Mouse (Mus musculus): Measurements from ENCODE around the gene Pde7b.
"Not testable (repeated sequence)": the region's sequence is repeated elsewhere in the genome, so short reads cannot be mapped to it uniquely, and the experiment has no call there.

Gene Pde7b

GRCm38 (mm10) chr10:20548833-20549710, 175.8 kb downstream of the Pde7b start:
- peak; percentile 10 for DNase-seq (ENCODE audit: low spot score)

DNA sequence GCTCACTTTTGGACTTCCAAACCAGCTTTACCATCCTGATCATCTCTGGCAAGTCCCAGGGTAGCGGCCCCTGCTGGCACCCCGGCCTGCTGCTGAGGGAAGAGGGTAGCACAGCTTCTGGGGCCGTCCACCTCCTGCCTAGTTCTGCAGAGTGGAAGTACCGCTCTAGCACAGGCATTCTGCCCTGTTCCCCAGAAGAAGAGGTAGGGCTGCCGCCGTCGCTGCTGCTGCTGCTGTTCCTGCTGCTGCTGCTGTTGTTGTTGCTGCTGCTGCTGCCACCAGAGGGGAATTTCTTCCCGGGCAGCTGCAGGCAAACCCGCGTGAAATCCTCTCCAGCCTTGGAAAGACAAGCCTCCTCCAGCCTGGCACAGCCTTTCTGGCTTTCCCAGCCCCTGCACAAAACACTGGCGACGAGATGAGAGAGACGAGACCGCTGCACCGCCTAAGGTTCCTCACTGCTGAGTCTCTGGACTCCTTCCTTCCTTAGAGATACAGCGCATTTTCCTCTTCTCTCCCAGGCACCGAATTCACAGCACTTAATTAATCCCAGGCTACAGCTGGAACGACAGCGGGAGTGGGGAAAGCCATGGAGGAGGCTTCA, 176.8 kb downstream of the Pde7b start:
- DNase-seq (ENCODE audit: low spot score), result peak; percentile 22

- no peak for DNase-seq (ENCODE audit: low spot score)
Observed at GRCm38 (mm10) chr10:20543121-20543520, 181.8 kb downstream of the Pde7b start.

DNA sequence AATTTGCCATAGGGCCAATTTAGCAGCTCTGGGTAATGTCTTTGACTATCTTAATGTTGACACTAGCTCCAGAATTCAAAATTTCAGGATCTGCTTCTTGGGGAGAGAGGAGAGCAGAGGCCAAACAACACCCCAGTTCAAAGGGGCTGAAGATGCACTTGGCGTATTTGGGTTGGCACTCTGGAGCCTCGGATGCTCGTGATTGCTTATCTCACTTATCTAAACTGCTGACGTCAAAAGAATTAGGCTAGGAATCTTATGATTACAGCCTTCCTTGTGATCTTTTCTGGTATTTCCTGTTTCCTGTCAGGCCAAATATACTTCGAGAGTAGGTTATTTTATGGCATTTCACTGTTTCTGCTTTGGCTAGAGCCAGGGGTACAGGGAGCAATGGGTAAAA, 191.1 kb downstream of the Pde7b start:
- no peak for DNase-seq (ENCODE audit: low spot score)

DNA sequence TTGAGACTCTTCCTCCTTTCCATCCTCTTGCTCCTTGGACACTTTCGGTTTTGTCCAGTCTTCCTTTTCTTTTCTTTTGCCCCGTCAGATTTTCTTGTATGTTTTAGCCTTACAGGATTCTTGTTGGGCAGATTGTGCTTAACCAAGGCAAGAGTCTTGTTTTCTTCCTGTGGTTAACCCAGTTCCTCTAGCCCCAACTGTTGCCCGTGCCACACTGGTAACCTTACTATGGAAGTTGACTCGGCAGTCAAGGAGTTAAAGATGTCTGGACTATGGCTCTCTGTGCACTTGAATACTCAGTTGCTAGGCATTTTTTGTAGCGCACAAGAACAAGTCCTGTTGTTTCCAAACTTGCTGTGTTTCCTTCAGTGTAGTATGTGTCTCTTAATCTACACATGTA, 193.0 kb downstream of the Pde7b start:
- DNase-seq (ENCODE audit: low spot score), result no peak

DNA sequence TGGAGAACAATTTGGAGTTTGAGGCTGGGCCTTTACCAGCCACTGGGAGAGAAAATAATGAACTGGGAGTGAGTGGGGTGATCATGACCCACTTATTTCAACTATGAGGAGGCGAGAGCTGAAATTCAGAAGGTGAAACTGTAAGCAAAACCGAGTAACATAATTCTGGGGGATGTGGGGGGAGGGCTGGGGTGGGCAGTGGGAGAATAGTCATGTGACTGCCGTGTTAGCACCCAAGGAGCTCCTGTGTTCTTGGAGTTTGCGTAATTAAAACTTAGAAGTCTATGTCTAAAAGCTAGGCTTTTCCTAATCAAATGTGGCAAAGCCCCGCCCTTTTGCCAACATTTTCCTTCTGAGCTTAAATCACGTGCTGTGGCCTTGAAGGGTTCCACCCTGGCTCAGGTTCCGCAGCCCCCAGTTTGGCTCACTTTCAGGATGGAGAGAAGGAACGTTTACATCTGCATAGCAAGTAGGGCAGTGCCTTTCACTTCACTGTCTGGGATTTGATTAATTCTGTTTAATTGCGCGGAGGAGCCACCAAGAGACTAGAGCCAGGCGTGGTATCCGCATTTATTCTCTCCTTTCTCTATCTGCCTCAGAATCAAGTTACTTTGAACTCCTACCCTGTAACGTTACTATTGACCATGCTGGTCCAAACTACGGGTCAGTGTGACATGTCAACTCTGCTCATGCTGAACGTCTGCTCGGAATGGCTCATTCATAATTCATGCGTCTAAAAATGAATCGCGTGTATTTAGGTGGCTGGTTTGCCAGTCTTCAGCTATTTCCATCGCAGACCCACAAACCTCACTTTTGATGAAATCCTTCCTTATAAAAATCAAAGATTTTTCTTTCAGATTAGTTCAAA, 196.1 kb downstream of the Pde7b start:
- peak; percentile 24 for DNase-seq (ENCODE audit: low spot score)

DNA sequence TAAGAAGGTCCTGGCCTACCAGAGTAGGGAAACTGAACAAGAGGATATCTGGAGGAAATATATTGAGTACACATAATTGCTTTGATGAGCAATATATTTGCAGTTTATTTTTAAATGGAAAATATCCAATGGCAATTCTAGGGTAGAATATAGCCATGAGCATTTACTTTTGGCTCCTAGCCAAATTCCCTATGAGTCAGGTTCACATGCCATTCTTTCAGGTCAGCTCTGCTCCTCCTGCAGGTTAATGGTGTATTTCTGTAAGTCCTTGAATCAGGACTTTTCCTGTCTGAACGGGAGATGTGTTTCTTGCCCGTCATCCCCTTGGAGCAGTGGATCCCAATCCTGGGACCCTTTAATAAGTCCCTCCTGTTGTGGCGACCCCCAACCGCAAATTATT, 197.1 kb downstream of the Pde7b start:
- no peak for DNase-seq (ENCODE audit: low spot score)

DNA sequence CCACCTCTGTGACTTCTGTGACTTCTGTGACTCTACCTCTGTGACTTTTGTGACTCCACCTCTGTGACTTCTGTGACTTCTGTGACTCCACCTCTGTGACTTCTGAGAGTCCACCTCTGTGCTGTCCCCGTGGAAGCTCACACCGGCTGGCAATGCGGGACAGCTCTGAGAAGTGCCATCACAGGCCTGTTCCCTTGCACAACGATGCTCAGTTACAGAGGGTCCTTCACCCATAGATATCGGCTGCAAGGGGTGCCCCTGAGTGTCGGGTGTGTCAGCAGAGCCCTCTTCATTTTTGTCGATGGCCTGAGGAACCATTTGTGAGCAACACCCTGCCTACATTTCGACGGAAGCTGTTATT, 206.4 kb downstream of the Pde7b start:
- no peak for DNase-seq (ENCODE audit: low spot score)

DNA sequence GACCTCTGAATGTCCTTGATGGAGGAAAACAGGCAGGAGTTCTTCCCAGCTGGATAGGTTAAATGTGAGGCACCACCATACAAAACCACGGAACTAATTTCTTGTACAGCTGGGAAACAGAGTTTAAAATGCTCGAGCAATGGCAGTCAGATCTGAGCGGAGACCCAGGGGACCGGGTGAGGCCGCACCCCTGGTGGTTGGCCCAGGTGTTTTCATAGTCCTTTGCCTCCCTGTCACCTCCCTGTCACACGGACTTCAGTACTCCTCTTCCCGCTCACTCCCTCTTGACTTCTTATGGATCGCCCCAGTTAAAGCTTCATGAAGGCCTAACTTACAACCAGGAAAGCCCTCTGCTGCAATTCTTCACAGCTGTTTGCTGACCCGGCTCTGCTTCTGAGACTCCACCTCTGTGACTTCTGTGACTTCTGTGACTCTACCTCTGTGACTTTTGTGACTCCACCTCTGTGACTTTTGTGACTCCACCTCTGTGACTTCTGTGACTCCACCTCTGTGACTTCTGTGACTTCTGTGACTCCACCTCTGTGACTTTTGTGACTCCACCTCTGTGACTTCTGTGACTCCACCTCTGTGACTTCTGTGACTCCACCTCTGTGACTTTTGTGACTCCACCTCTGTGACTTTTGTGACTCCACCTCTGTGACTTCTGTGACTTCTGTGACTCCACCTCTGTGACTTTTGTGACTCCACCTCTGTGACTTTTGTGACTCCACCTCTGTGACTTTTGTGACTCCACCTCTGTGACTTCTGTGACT, 206.9 kb downstream of the Pde7b start:
- not testable (repeated sequence) for DNase-seq (ENCODE audit: low spot score)

- DNase-seq (ENCODE audit: low spot score), result no peak
Observed at GRCm38 (mm10) chr10:20513891-20514290, 211.0 kb downstream of the Pde7b start.

DNA sequence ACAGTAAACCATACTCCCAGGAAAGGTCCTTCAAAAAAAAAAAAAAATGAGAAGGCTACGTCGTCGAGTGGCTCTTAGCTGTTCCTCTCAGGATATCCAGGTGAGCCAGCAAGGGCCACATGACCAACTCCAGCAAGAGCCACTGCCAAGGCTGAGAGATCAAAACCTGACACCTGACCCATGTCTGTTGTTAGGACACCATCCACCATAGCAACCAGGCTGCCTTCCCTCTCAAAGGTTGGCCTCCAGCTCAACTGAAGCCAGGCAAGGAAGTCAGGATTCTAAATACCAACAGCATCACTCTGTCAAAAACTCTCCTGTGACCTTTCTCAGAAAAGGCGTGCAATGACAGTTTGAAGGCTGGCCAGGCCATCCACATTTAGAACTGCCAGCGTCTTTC, 211.4 kb downstream of the Pde7b start:
- DNase-seq (ENCODE audit: low spot score), result no peak

GRCm38 (mm10) chr10:20509819-20510218, 215.1 kb downstream of the Pde7b start:
- no peak for DNase-seq (ENCODE audit: low spot score)

GRCm38 (mm10) chr10:20508497-20508896, 216.4 kb downstream of the Pde7b start:
- DNase-seq (ENCODE audit: low spot score), result no peak

GRCm38 (mm10) chr10:20507732-20508412, 217.0 kb downstream of the Pde7b start:
- no peak for DNase-seq (ENCODE audit: low spot score)

DNA sequence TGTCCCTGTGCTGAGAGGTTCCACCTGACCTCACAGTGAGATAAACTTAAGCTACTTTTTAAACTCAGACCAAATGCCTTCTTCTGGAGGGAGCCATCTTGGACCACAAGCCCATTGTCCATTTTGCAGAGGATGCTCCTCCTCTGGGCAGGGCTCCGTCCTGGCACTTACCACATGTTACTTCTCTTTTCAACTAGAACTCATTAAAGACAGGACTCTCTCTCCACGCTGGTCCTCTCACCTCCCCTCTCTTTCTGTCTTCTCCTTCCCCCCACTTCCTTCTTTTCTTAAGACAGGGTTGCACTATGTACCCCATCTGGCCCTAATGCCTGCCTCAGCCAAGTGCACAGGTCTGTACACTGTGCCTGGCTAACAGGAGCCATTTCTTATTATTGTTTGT, 217.8 kb downstream of the Pde7b start:
- DNase-seq (ENCODE audit: low spot score), result no peak

- DNase-seq (ENCODE audit: low spot score), result no peak
Observed at GRCm38 (mm10) chr10:20505454-20505853, 219.4 kb downstream of the Pde7b start.

GRCm38 (mm10) chr10:20504800-20505199, 220.1 kb downstream of the Pde7b start:
- DNase-seq (ENCODE audit: low spot score), result no peak

DNA sequence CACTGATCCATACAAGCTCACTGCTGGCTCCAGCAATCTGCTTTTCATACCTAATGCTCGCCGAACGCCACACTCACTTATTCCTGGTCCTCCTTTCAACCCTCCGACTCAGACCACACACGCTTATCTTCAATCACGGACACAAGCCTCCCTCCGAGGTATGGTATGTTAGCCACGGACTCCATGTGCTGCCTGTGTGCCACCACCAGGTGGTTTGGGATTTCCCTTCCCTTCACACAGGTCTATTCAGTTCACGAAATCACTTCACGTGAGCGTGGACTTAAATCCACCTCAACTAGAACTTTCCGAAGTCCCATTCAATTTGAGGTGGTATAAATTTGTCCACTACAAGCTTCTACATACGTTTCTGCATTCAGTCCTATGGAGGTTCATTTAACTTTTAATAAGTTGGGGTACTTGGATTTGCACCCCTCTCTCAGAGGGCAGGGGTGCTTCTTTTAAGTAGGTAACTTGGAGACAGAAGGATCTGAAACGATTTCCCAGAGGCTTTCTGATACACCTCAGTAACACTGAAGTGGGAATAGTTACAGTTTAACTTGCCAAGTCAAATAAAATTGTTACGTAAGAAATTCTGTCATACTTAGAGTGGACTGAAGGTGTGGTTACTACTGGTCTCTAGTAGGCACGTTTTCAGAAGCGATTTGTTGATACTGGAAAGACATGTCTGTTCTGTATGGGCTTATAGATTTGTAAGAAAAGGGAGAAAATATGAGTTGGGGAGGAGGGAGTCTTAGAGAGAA, 221.4 kb downstream of the Pde7b start:
- no peak for DNase-seq (ENCODE audit: low spot score)

- DNase-seq (ENCODE audit: low spot score), result no peak
Observed at GRCm38 (mm10) chr10:20501221-20501620, 223.7 kb downstream of the Pde7b start.

DNA sequence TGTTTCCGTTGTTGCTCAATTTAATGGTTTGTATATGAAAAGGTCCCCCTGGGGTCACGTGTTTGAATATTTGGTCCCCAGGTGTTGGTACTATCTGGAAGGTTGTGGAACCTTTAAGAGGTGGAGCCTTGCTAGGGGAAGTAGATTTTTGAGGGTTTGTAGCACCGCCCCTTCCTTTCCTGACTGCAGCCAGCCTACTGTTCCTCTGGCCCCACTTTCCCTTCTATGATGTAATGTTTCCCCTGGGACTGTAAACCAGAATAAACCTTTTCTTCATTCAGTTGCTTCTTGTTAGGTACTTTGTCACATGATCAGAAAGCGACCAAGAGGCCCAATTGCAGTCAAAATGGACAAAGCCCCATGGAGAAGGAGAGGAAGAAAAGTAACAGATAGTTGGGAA, 229.8 kb downstream of the Pde7b start:
- no peak for DNase-seq (ENCODE audit: low spot score)
